Mouse (Mus musculus) CD8-positive naive resting alpha-beta T cell, adult 2 months (primary cell): Measurements from ENCODE around the gene Prkar1b.

Experiments
- DNase-seq, 2 experiments: peaks; one replicate each; pipeline ENCODE4 v3.0.0; 2022; ENCODE audit warnings: low read depth in 2 of 2, low spot score in 2 of 2

Prkar1b gene

GRCm38 (mm10) chr5:139007141-139007775, 142.5 kb downstream of the Prkar1b start:
- DNase-seq, result no peak

GRCm38 (mm10) chr5:139004588-139004987, 145.2 kb downstream of the Prkar1b start:
- DNase-seq, result no peak

- DNase-seq, result no peak
These were observed 150.1 kb downstream of the Prkar1b start for GRCm38 (mm10) chr5:138999716-139000115.

GRCm38 (mm10) chr5:138997936-138998580, 151.7 kb downstream of the Prkar1b start:
- no peak for DNase-seq

- no peak for DNase-seq
These were observed 152.5 kb downstream of the Prkar1b start, which contains the start of gene Pdgfa for GRCm38 (mm10) chr5:138997171-138997788. Pdgfa (minus strand) TSS chr5:138997370.

GRCm38 (mm10) chr5:138996322-138997073, 153.3 kb downstream of the Prkar1b start:
- DNase-seq, result no peak

GRCm38 (mm10) chr5:138995721-138996311, 154.0 kb downstream of the Prkar1b start:
- DNase-seq, result no peak

GRCm38 (mm10) chr5:138994786-138995720, 154.7 kb downstream of the Prkar1b start:
- DNase-seq, result no peak

- DNase-seq, result no peak
These were observed 155.6 kb downstream of the Prkar1b start for GRCm38 (mm10) chr5:138994108-138994785.

- DNase-seq, result no peak
These were observed 156.3 kb downstream of the Prkar1b start for GRCm38 (mm10) chr5:138993371-138994107.

GRCm38 (mm10) chr5:138992611-138993370, 157.0 kb downstream of the Prkar1b start:
- no peak for DNase-seq

GRCm38 (mm10) chr5:138991734-138992133, 158.1 kb downstream of the Prkar1b start:
- DNase-seq, result no peak

- DNase-seq, result no peak
These were observed 159.0 kb downstream of the Prkar1b start for GRCm38 (mm10) chr5:138990659-138991380.

- no peak for DNase-seq
These were observed 160.2 kb downstream of the Prkar1b start for GRCm38 (mm10) chr5:138989567-138989966.

GRCm38 (mm10) chr5:138988764-138989163, 161.0 kb downstream of the Prkar1b start:
- DNase-seq, result no peak

- DNase-seq, result no peak
These were observed 161.8 kb downstream of the Prkar1b start for GRCm38 (mm10) chr5:138987994-138988393.

- DNase-seq, result no peak
These were observed 167.9 kb downstream of the Prkar1b start for GRCm38 (mm10) chr5:138981921-138982320.
